Mouse (Mus musculus) liver, postnatal 0 days (tissue): ENCODE measurements at regions not wholly inside any gene's neighbourhood (a gene's known extent, or its start where the extent isn't known, plus 50 kb on each side); places are given as distances from the start of the nearest gene placed in this dataset.

ENCODE experiments used
- CTCF ChIP-seq: sonication (generic); IDR thresholded peaks from 2 replicates; pipeline ENCODE4 v1.5.1; 2016; ENCODE audit warnings: antibody characterized with exemption, low read depth
- EP300 ChIP-seq: IDR thresholded peaks from 2 replicates; pipeline ENCODE4 v1.6.1; 2016; ENCODE audit warnings: antibody characterized with exemption, low read depth, mild to moderate bottlenecking

- TF ChIP-seq CTCF (no peak), EP300 (no peak)
Observed at GRCm38 (mm10) chr4:12516497-12516896, 344.7 kb upstream of the Fam92a start.
